Mouse (Mus musculus): ENCODE measurements around the gene Ube2q2.
"Not testable (repeated sequence)": the region's sequence is repeated elsewhere in the genome, so short reads cannot be mapped to it uniquely, and the experiment has no call there.

Gene Ube2q2

GRCm38 (mm10) chr9:55148854-55149498, at the start of gene Ube2q2:
Ube2q2 (plus strand) TSS chr9:55148854.
- peak; percentile 61 to 62 for DNase-seq (ENCODE audit: low spot score in 2 of 2)

- no peak for DNase-seq (ENCODE audit: low spot score in 2 of 2)
These were observed 47.5 kb upstream of the Ube2q2 start for GRCm38 (mm10) chr9:55101117-55101516.

- no peak for DNase-seq (ENCODE audit: low spot score in 2 of 2)
These were observed 46.3 kb upstream of the Ube2q2 start for GRCm38 (mm10) chr9:55102186-55102835.

GRCm38 (mm10) chr9:55102931-55103630, 45.6 kb upstream of the Ube2q2 start:
- no peak for DNase-seq (ENCODE audit: low spot score in 2 of 2)

GRCm38 (mm10) chr9:55110059-55110834, 38.4 kb upstream of the Ube2q2 start:
- DNase-seq (ENCODE audit: low spot score in 2 of 2) = peak; percentile 68 to 75

GRCm38 (mm10) chr9:55110835-55111217, 37.8 kb upstream of the Ube2q2 start:
- DNase-seq (ENCODE audit: low spot score in 2 of 2) = not testable (repeated sequence)

GRCm38 (mm10) chr9:55114752-55115151, 33.9 kb upstream of the Ube2q2 start:
- DNase-seq (ENCODE audit: low spot score in 2 of 2) = peak in 1 of 2 experiments; percentile 8

- DNase-seq (ENCODE audit: low spot score in 2 of 2) = no peak
These were observed 31.2 kb upstream of the Ube2q2 start for GRCm38 (mm10) chr9:55117293-55118055.

- DNase-seq (ENCODE audit: low spot score in 2 of 2) = peak in 1 of 2 experiments; percentile 6
These were observed 26.1 kb upstream of the Ube2q2 start for GRCm38 (mm10) chr9:55122586-55122985.

- no peak for DNase-seq (ENCODE audit: low spot score in 2 of 2)
These were observed 22.9 kb upstream of the Ube2q2 start for GRCm38 (mm10) chr9:55125735-55126134.

GRCm38 (mm10) chr9:55126295-55126694, 22.4 kb upstream of the Ube2q2 start:
- DNase-seq (ENCODE audit: low spot score in 2 of 2) = no peak

GRCm38 (mm10) chr9:55131851-55132250, 16.8 kb upstream of the Ube2q2 start:
- no peak for DNase-seq (ENCODE audit: low spot score in 2 of 2)

GRCm38 (mm10) chr9:55136576-55136975, 12.1 kb upstream of the Ube2q2 start:
- DNase-seq (ENCODE audit: low spot score in 2 of 2) = peak in 1 of 2 experiments; percentile 21

- no peak for DNase-seq (ENCODE audit: low spot score in 2 of 2)
These were observed 11.5 kb upstream of the Ube2q2 start for GRCm38 (mm10) chr9:55137112-55137511.

- no peak for DNase-seq (ENCODE audit: low spot score in 2 of 2)
These were observed 8.7 kb upstream of the Ube2q2 start for GRCm38 (mm10) chr9:55139958-55140357.

- DNase-seq (ENCODE audit: low spot score in 2 of 2) = peak; percentile 18 to 66
These were observed 1.0 kb downstream of the Ube2q2 start for GRCm38 (mm10) chr9:55149499-55150278.

GRCm38 (mm10) chr9:55150279-55150726, 1.6 kb downstream of the Ube2q2 start:
- no peak for DNase-seq (ENCODE audit: low spot score in 2 of 2)

- no peak for DNase-seq (ENCODE audit: low spot score in 2 of 2)
These were observed 2.4 kb downstream of the Ube2q2 start for GRCm38 (mm10) chr9:55151096-55151495.

GRCm38 (mm10) chr9:55152935-55153334, 4.3 kb downstream of the Ube2q2 start:
- DNase-seq (ENCODE audit: low spot score in 2 of 2) = no peak

- DNase-seq (ENCODE audit: low spot score in 2 of 2) = no peak
These were observed 22.2 kb downstream of the Ube2q2 start for GRCm38 (mm10) chr9:55170655-55171412.

Measured in urinary bladder, adult 18-20 months (tissue).